Mouse (Mus musculus): ENCODE measurements around the gene Clk3.

- TF ChIP-seq POLR2A (IDR thresholded peaks at IDR 0.05; ENCODE audit: low read depth, low read length) (no peak), CTCF (IDR thresholded peaks at IDR 0.05; ENCODE audit: borderline replicate concordance, insufficient read depth, low read length) (no peak)
Measured at GRCm38 (mm10) chr9:57748137-57748536, 17.5 kb downstream of the Clk3 start.

Measured in embryonic fibroblast, embryonic 13.5 days (primary cell).